Mouse (Mus musculus) bone marrow macrophage, adult 2 months (primary cell): ENCODE data around the gene Scin.

ENCODE experiments used
- CTCF ChIP-seq: IDR thresholded peaks from 2 replicates; pipeline ENCODE4 v1.5.1; 2012; ENCODE audit warnings: low read depth, mild to moderate bottlenecking, low read length, moderate library complexity
- POLR2A ChIP-seq: IDR thresholded peaks from 2 replicates; pipeline ENCODE4 v1.6.1; 2012; ENCODE audit warnings: mild to moderate bottlenecking, low read depth, low read length, borderline replicate concordance

DNA sequence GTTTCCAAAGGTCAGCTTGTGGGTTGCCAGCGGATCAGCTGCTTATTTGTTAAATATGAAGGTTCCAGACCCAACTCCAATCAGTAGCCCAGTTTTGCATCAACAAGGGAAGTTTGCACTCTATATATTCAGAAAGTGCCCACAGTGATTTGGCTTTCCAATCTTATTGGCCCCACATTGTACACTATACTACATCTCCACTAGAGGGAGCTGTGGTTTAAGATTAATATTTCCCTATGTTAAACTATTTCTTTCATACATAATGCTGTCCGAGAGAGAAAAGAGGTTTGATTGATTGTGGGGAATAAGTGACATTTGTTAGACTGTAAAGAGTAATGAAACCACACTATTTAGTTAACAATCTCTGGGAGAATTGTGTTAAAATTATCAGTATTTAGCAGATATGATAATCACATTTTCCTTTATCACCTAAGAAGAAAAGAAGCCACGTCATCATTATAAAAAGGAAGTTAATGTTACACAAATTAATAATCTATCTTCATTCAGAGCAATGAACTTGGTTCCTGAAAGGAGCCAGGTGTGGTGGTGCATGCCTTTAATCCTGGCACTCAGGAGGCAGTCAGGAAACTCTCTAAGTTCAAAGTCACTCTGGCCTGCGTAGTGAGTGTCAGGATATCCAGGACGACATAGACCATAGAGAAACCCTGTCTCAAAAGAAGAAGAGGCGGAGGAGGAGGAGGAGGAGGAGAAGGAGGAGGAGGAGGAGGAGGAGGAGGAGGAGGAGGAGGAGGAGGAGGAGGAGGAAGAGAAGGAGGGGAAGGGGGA lies 51.4 kb downstream of the Scin start:
- no peak for TF ChIP-seq POLR2A
- no peak for TF ChIP-seq CTCF
